26 mouse cellular contexts compared by ENCODE assay signal in the genomic region with DNA sequence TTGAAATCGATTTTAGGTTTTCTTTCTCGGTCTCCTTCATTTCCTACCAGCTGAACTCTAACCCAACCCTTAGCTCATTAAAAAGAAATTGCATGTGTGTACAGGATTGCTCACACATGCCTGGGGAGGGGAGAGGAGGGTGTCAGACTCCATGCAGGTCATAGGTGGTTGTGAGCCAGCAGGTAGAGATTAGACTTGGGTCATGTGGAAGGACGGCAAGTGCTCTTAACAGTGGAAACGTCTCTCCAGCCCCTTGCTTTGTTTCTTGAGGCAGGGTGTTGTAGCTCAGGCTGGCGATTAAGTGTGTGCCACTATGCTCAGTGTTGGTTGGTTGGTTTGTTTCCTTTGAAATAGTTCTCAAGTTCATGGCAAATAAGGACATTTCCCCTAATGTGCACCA. TPM values are rescaled to one million over a fixed set of nuclear protein-coding genes. Genes with fewer than 3 reads are reported as not detected.
DNase-seq lines count a peak whose midpoint lies in the region; ATAC-seq and TF ChIP-seq lines count a peak whose summit lies in the region.
"Had no signal": no experiment of that assay in that cellular context is flagged by ENCODE, and none has a peak within 500 bp of the region (broad histone marks: within the 10 kb centered on the region; RNA-seq: fewer than 3 reads in every experiment).

No protein-coding gene starts in this region.

- no peak overlapping the region for H3K4me3 ChIP-seq in heart, embryonic 13.5 days
- no peak overlapping the region for H3K4me3 ChIP-seq in left cerebral cortex, adult 2 months
- H3K4me3 ChIP-seq in embryonic facial prominence, embryonic 13.5 days, result no peak overlapping the region
- H3K4me3 ChIP-seq: forebrain, embryonic 12.5 days; heart, embryonic 12.5 days; liver, embryonic 13.5 days; lung, embryonic 15.5 days; midbrain, embryonic 10.5 days; neural tube, embryonic 12.5 days; stomach, embryonic 15.5 days had no signal

- no peak overlapping the region for H3K27ac ChIP-seq in heart, embryonic 13.5 days (replicated peaks)
- H3K27ac ChIP-seq in left cerebral cortex, adult 2 months, result peak overlapping the region; percentile 95
- H3K27ac ChIP-seq in embryonic facial prominence, embryonic 13.5 days, result peak overlapping the region; percentile 82
- H3K27ac ChIP-seq: forebrain, embryonic 12.5 days; liver, embryonic 13.5 days; lung, embryonic 15.5 days; neural tube, embryonic 12.5 days; stomach, embryonic 15.5 days had no signal

- peaks cover 22% of the 10 kb centered on the region for H3K4me1 ChIP-seq in heart, embryonic 13.5 days
- peaks cover 25% of the 10 kb centered on the region for H3K4me1 ChIP-seq in embryonic facial prominence, embryonic 13.5 days
- H3K4me1 ChIP-seq: lung, embryonic 15.5 days had no signal

- no peak overlapping the region for H3K4me2 ChIP-seq in heart, embryonic 13.5 days
- no peak overlapping the region for H3K4me2 ChIP-seq in embryonic facial prominence, embryonic 13.5 days
- H3K4me2 ChIP-seq: forebrain, embryonic 12.5 days; heart, embryonic 12.5 days; liver, embryonic 13.5 days; lung, embryonic 15.5 days; neural tube, embryonic 12.5 days; stomach, embryonic 15.5 days had no signal

- 0 out of 2 replicates have a peak overlapping the region, but pooled peaks have one; percentile 34 for H3K9ac ChIP-seq in heart, embryonic 13.5 days
- no peak overlapping the region for H3K9ac ChIP-seq in embryonic facial prominence, embryonic 13.5 days
- H3K9ac ChIP-seq: forebrain, embryonic 12.5 days; heart, embryonic 12.5 days; liver, embryonic 13.5 days; lung, embryonic 15.5 days; neural tube, embryonic 12.5 days; stomach, embryonic 15.5 days had no signal

- H3K9me3 ChIP-seq in heart, embryonic 13.5 days, result no peaks in the 10 kb centered on the region
- no peaks in the 10 kb centered on the region for H3K9me3 ChIP-seq in embryonic facial prominence, embryonic 13.5 days
- H3K9me3 ChIP-seq: forebrain, embryonic 12.5 days; heart, embryonic 12.5 days; liver, embryonic 13.5 days; lung, embryonic 15.5 days; neural tube, embryonic 12.5 days; stomach, embryonic 15.5 days had no signal

- no peak for TF ChIP-seq CTCF in left cerebral cortex, adult 2 months (IDR thresholded peaks at IDR 0.05)

- 80% methylated on average over 5 of the region's 5 CpGs for WGBS in heart, embryonic 13.5 days
- WGBS in embryonic facial prominence, embryonic 13.5 days, result 78% methylated on average over 5 of the region's 5 CpGs

- ATAC-seq in heart, embryonic 13.5 days (ENCODE audit: extremely low read depth, insufficient number of reproducible peaks, low FRiP score, low TSS enrichment), result no peak
- ATAC-seq in embryonic facial prominence, embryonic 13.5 days (ENCODE audit: insufficient number of reproducible peaks, insufficient read depth, low FRiP score, low TSS enrichment, low read depth), result no peak
- no peak for ATAC-seq in monocyte, adult 5-6 weeks (replicated peaks; ENCODE audit: insufficient number of reproducible peaks, low FRiP score, low TSS enrichment, poor library complexity, severe bottlenecking)
- no peak for ATAC-seq in activated CD4-positive, CD25-positive, alpha-beta regulatory T cell, adult 4 months
- ATAC-seq: CD4-positive, CD25-positive, alpha-beta regulatory T cell, adult 4 months; hindbrain, embryonic 16.5 days; intestine, embryonic 16.5 days had no signal

- no peak for DNase-seq in heart, adult 11 months
- no peak for DNase-seq in left cerebral cortex, adult 2 months (ENCODE audit: extremely low spot score in 1 of 2, low spot score in 2 of 2)
- DNase-seq in left cerebral cortex, postnatal 25 days (ENCODE audit: low spot score in 2 of 2), result no peak
- peak; percentile 70 for DNase-seq in lung, postnatal 36 days
- DNase-seq: adrenal gland, postnatal 25 days; cerebellum, adult 8-10 months; heart, postnatal 4 days; kidney, postnatal 25 days; liver, embryonic 13.5 days; right cerebral cortex, postnatal 4 days; thymus, adult 18-20 months; thymus, postnatal 36 days had no signal

- H3K27me3 ChIP-seq in heart, embryonic 13.5 days (replicated peaks), result no peaks in the 10 kb centered on the region
- no peaks in the 10 kb centered on the region for H3K27me3 ChIP-seq in embryonic facial prominence, embryonic 13.5 days
- H3K27me3 ChIP-seq: forebrain, embryonic 12.5 days; heart, embryonic 12.5 days; liver, embryonic 13.5 days; lung, embryonic 15.5 days; neural tube, embryonic 12.5 days; stomach, embryonic 15.5 days had no signal

- intact Hi-C loops in left cerebral cortex, adult 2 months (cut with DNase I), result no loop called here
- intact Hi-C loops in left cerebral cortex, postnatal 25 days (cut with DNase I), result no loop called here

- peaks cover 59% of the 10 kb centered on the region for H3K36me3 ChIP-seq in heart, embryonic 13.5 days
- peaks cover 57% of the 10 kb centered on the region for H3K36me3 ChIP-seq in embryonic facial prominence, embryonic 13.5 days

RNA-seq across cellular contexts. Expression of a gene that starts 7.4 kb away (rescaled TPM):
- 2.3 and 2.6 TPM in 2 replicates for polyA plus RNA-seq in heart, embryonic 13.5 days (2015; fragmentation: Nextera tagmentation; extraction: Ambion mirVana)
- 10 to 100 TPM; 72.7 to 73.9 TPM for total RNA-seq in left cerebral cortex, adult 2 months (2021)
- total RNA-seq in left cerebral cortex, postnatal 25 days (2021), result 10 to 100 TPM; 61.3 to 63.3 TPM
- 6.3 and 6.8 TPM in 2 replicates for polyA plus RNA-seq in embryonic facial prominence, embryonic 13.5 days (2015; fragmentation: Nextera tagmentation; extraction: Ambion mirVana)
- 5.3 to 13.1 TPM (median 7.1 TPM) in 3 replicates for total RNA-seq in monocyte, adult 5-6 weeks (2017)
- polyA plus RNA-seq in activated CD4-positive, CD25-positive, alpha-beta regulatory T cell, adult 4 months (2017; shearing (Covaris generic)), result 10 to 100 TPM; 10.9 to 12.3 TPM

RNA-seq across cellular contexts. Expression of a gene that starts 34.2 kb away (rescaled TPM):
- 0.64 and 0.98 TPM in 2 replicates for polyA plus RNA-seq in heart, embryonic 13.5 days (2015; fragmentation: Nextera tagmentation; extraction: Ambion mirVana)
- total RNA-seq in left cerebral cortex, adult 2 months (2021), result 100 to 1,000 TPM; 144 to 153 TPM
- total RNA-seq in left cerebral cortex, postnatal 25 days (2021), result 100 to 1,000 TPM; 138 to 148 TPM
- polyA plus RNA-seq in embryonic facial prominence, embryonic 13.5 days (2015; fragmentation: Nextera tagmentation; extraction: Ambion mirVana), result 3.9 and 4.7 TPM in 2 replicates
- not detected in 3 replicates for total RNA-seq in monocyte, adult 5-6 weeks (2017)
- under 1 TPM in 1 of 2 experiments, not detected in 1; 0.15 TPM for polyA plus RNA-seq in activated CD4-positive, CD25-positive, alpha-beta regulatory T cell, adult 4 months (2017; shearing (Covaris generic))
- total RNA-seq: granulocyte monocyte progenitor cell, adult 5-6 weeks had no signal

RNA-seq across cellular contexts. Expression of a gene that starts 36.8 kb away (rescaled TPM):
- polyA plus RNA-seq in heart, embryonic 13.5 days (2015; fragmentation: Nextera tagmentation; extraction: Ambion mirVana), result 21.1 and 22.9 TPM in 2 replicates
- under 1 TPM; 0.35 to 0.36 TPM for total RNA-seq in left cerebral cortex, adult 2 months (2021)
- under 1 TPM; 0.21 to 0.60 TPM for total RNA-seq in left cerebral cortex, postnatal 25 days (2021)
- polyA plus RNA-seq in embryonic facial prominence, embryonic 13.5 days (2015; fragmentation: Nextera tagmentation; extraction: Ambion mirVana), result 26.9 and 31.5 TPM in 2 replicates
- total RNA-seq in monocyte, adult 5-6 weeks (2017), result 0.67 to 1.7 TPM (median 0.75 TPM) in 3 replicates
- polyA plus RNA-seq in activated CD4-positive, CD25-positive, alpha-beta regulatory T cell, adult 4 months (2017; shearing (Covaris generic)), result 10 to 100 TPM; 10.1 to 17.7 TPM

RNA-seq across cellular contexts. Expression of a gene that starts 56.8 kb away (rescaled TPM):
- 27.9 and 28.3 TPM in 2 replicates for polyA plus RNA-seq in heart, embryonic 13.5 days (2015; fragmentation: Nextera tagmentation; extraction: Ambion mirVana)
- 10 to 100 TPM; 14.0 to 18.7 TPM for total RNA-seq in left cerebral cortex, adult 2 months (2021)
- 10 to 100 TPM in 1 of 2 experiments, 1 to 10 TPM in 1; 9.4 to 12.1 TPM for total RNA-seq in left cerebral cortex, postnatal 25 days (2021)
- 39.4 and 44.7 TPM in 2 replicates for polyA plus RNA-seq in embryonic facial prominence, embryonic 13.5 days (2015; fragmentation: Nextera tagmentation; extraction: Ambion mirVana)
- 61.0 to 76.9 TPM (median 62.9 TPM) in 3 replicates for total RNA-seq in monocyte, adult 5-6 weeks (2017)
- polyA plus RNA-seq in activated CD4-positive, CD25-positive, alpha-beta regulatory T cell, adult 4 months (2017; shearing (Covaris generic)), result 10 to 100 TPM in 1 of 2 experiments, 1 to 10 TPM in 1; 9.0 to 13.7 TPM

Comparison
In these comparisons a context has a peak if more than half of its experiments do, and no peak if none do; other contexts are left out.
1. RNA of a gene that starts 34.2 kb away (total RNA-seq): 144 to 153 TPM in left cerebral cortex, adult 2 months and 138 to 148 TPM in left cerebral cortex, postnatal 25 days; not detected in monocyte, adult 5-6 weeks; every median in the first group is over 100 times any median in the second.